Mouse (Mus musculus): Measurements from ENCODE around the gene Actn4. TPM values are rescaled to one million over a fixed set of nuclear protein-coding genes. Genes with fewer than 3 reads are reported as not detected.

Gene Actn4
- 220 and 236 TPM in 2 replicates for polyA plus RNA-seq (2012; ENCODE audit: low replicate concordance)

DNA sequence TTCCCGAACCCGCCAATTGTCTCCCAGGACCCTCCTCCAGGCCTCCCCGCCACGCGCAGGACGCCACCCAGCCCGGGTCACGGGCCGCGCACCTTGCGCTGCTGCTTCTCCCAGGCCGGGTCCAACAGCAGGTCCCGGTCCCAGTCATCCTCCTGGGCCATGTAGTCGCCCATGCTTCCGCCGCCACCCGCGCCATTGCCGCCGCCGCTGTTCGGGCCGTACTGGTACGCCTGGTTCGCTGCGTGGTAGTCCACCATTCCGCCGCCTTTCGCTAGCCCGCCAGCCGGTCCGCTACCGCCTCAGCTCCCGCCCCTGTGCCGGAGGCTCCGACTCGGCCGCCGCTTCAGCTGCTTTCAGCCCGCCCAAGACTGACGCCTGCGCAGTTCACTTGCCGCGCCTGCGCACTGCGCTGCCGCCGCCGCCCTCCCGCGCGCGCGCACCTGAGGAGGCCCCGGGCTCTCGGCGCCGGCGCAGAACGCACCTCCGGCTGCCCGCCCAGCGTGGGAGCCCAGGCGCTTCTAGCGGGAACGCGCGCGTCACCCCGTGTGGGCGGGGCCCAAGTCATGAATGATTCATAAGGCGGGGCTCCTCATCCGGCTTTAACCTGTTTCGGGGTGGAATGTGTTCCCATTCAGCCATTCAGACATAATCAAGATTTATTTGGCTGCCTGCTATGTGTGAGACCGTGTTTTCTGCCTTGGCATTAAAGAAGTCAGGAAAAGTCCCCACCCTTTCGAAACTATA is at the start of gene Actn4:
Gene Actn4 (minus strand): TSS at position 414 of the 744 bp plus-strand sequence.

DNA sequence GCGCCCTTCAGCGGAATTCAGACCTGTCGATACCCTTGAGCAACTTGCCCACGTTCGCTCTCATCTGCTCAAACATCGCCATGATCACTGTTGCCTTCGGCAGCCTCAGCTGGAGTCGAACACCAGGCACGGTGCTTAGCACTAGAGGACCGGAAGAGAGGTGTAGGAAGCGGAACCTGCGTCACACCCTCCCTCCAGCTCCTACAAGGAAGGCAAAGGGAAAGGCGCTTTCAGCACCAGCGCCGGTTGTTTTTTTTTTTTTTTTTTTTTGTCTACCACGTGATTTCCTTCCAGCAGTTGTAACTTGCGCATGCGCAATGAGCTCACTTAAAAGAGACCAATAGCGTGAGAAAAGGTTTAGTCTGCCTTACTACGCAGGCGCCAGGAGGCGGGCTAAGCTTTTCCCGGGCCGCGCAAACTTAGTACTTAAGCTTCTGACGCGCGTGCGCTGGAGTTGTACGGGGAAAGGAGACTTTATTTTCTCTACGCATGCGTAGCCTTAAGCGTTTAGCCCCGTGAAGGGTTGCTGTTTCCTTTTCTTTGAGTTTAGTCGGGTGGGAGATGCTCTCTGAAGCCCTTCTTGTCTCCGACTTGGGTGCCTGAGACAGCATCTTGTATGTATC is 19.6 kb upstream of the Actn4 start, which contains the start of the genes Eif3k and Map4k1:
Gene Eif3k (minus strand): TSS at position 214 of the 623 bp plus-strand sequence.
Gene Map4k1 (plus strand): TSS at position 400 of the 623 bp plus-strand sequence.

DNA sequence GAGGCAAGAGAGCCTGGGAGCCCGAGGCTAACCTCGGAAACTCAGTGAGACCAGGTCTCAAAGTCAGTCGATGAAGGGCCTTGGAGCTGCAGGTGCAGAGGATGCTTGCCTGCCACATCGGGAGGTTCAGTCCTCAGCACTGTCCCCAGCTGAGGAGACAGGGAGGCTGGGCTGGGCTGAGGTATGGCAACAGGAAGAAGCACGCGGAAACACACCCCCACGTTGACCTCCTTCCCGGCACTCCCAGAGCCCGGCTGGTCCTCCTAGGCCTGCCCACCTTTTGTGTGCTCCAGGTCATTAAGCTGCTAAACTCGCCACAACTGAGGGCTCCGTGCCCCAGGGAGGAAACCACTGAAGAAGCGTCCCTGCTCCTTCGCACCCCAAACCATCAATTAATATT is 80.9 kb downstream of the Actn4 start, which contains the start of gene Capn12:
Gene Capn12 (plus strand): TSS at position 224 of the 400 bp plus-strand sequence.

DNA sequence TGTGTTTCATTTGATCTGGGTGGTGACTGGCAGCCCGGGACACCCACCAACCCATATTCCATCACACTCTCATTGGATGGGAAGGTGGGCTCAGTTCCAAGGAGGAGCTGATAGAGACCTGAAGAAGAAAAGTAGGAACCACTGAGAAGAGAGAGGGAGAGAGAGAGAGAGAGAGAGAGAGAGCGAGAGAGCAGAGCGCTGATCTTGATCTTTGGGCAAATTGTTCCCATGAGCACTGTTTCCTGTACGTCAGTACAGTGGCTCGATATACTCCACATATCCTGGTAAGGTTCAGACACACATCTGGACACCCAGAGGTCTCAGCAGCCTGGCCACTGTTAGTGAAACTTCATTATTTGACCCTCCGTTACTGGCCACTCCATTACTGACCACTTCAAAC is 98.6 kb downstream of the Actn4 start, which contains the start of gene Lgals7:
Gene Lgals7 (plus strand): TSS at position 314 of the 400 bp plus-strand sequence.

Other genes starting within 250 kb of the Actn4 start
- gene Fbxo17, start 245.5 kb downstream of the Actn4 start, polyA plus RNA-seq (2012; ENCODE audit: low replicate concordance), result 5.3 and 10.8 TPM in 2 replicates
- 101 and 240 TPM in 2 replicates for gene Mrps12, start 220.5 kb downstream of the Actn4 start, polyA plus RNA-seq (2012; ENCODE audit: low replicate concordance)
- gene Sars2, start 220.3 kb downstream of the Actn4 start, polyA plus RNA-seq (2012; ENCODE audit: low replicate concordance), result 31.9 and 34.0 TPM in 2 replicates
- gene Ccer2, start 206.2 kb downstream of the Actn4 start, polyA plus RNA-seq (2012; ENCODE audit: low replicate concordance), result not detected in 2 replicates
- gene Sirt2, start 195.6 kb downstream of the Actn4 start, polyA plus RNA-seq (2012; ENCODE audit: low replicate concordance), result 147 and 155 TPM in 2 replicates
- 141 and 276 TPM in 2 replicates for gene Nfkbib, start 194.8 kb downstream of the Actn4 start, polyA plus RNA-seq (2012; ENCODE audit: low replicate concordance)
- gene Rinl, start 173.4 kb downstream of the Actn4 start, polyA plus RNA-seq (2012; ENCODE audit: low replicate concordance), result 181 and 415 TPM in 2 replicates
- gene Hnrnpl, start 153.8 kb downstream of the Actn4 start, polyA plus RNA-seq (2012; ENCODE audit: low replicate concordance), result 330 and 575 TPM in 2 replicates
- gene Ech1, start 137.1 kb downstream of the Actn4 start, polyA plus RNA-seq (2012; ENCODE audit: low replicate concordance), result 11.3 and 45.0 TPM in 2 replicates
- 3.5 and 5.1 TPM in 2 replicates for gene Lgals4, start 128.5 kb downstream of the Actn4 start, polyA plus RNA-seq (2012; ENCODE audit: low replicate concordance)
- gene Lgals7, start 98.5 kb downstream of the Actn4 start, polyA plus RNA-seq (2012; ENCODE audit: low replicate concordance), result 0.22 and 0.39 TPM in 2 replicates
- 0.03 TPM in 1 of 2 replicates, not detected in the other for gene Capn12, start 80.9 kb downstream of the Actn4 start, polyA plus RNA-seq (2012; ENCODE audit: low replicate concordance)
- 58.3 and 170 TPM in 2 replicates for gene Eif3k, start 19.5 kb upstream of the Actn4 start, polyA plus RNA-seq (2012; ENCODE audit: low replicate concordance)
- gene Map4k1, start 19.7 kb upstream of the Actn4 start, polyA plus RNA-seq (2012; ENCODE audit: low replicate concordance), result 503 and 613 TPM in 2 replicates
- 0.59 and 0.78 TPM in 2 replicates for gene Ryr1, start 162.8 kb upstream of the Actn4 start, polyA plus RNA-seq (2012; ENCODE audit: low replicate concordance)
- 23.8 and 55.8 TPM in 2 replicates for gene Rasgrp4, start 172.5 kb upstream of the Actn4 start, polyA plus RNA-seq (2012; ENCODE audit: low replicate concordance)
- gene Fam98c, start 193.9 kb upstream of the Actn4 start, polyA plus RNA-seq (2012; ENCODE audit: low replicate concordance), result 42.3 and 45.1 TPM in 2 replicates
- 0.52 and 1.4 TPM in 2 replicates for gene Ggn, start 207.9 kb upstream of the Actn4 start, polyA plus RNA-seq (2012; ENCODE audit: low replicate concordance)
- 0.24 and 0.53 TPM in 2 replicates for gene Spred3, start 208.1 kb upstream of the Actn4 start, polyA plus RNA-seq (2012; ENCODE audit: low replicate concordance)
- gene Psmd8, start 218.4 kb upstream of the Actn4 start, polyA plus RNA-seq (2012; ENCODE audit: low replicate concordance), result 70.1 and 94.2 TPM in 2 replicates

All from hematopoietic multipotent progenitor cell, adult 10-12 weeks (in vitro differentiated cells).